Mouse (Mus musculus) adipose tissue, adult 10 weeks (tissue): ENCODE measurements around the gene Lsm7. TPM values are rescaled to one million over a fixed set of nuclear protein-coding genes. Genes with fewer than 3 reads are reported as not detected.

ENCODE experiments used
- polyA plus RNA-seq: library from polyadenylated mRNA; stranded (reverse); fragments of 350-450 nt; fragmentation: Illumina TruSeq; extraction: RNeasy Lipid Tissue Mini Kit (QIAGEN cat#74804); gene quantifications from one replicate; pipeline ENCODE4 v1.2.3, GENCODE M21; 2014; ENCODE audit warnings: low read depth, low replicate concordance

Gene Lsm7
- polyA plus RNA-seq = 80.8 TPM

DNA sequence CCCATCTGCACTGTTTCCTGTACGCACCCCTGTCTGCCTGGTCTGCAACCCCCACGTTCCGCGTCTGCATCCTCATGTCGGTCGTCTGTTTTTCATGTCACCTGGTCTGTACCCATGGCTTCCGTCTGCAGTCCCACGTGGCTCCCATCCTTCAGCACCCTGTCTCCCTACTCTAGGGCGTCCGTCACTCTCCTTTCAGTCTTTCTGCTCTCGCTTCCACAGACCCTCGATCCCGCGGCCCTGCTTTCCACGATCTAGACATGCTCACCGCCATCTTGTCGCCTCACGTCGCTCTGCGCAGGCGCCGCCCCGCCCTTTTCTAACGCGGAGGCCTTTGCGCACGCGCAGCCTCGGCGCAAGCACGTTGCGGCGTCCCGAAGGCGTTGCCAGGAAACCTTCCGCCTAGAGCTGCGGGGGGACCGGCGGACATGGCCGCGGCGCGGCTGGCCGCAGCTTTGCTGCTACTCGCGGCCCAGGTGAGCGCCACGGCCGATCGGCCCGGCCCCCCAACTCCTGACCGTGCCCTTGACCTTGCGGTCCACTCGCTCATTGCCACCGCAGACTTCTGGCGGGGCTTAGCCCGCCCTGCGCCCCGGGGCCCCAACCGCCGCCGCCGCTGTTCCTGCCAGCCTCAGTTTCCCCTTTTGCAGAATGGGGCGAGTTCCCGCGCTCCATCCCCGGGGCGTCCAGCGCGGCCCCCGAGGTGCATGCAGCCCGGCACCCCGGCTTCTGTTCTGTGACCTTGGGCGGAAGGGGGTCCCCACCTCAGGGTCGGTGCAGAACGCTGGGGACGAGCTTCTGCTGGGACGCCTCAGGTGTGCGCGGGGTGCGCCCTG lies at the start of gene Lsm7, which contains the start of gene Sppl2b:
Gene Lsm7, minus strand, starts transcription at position 297 of the 836 bp plus-strand sequence.
Gene Sppl2b, plus strand, starts transcription at position 363 of the 836 bp plus-strand sequence.

DNA sequence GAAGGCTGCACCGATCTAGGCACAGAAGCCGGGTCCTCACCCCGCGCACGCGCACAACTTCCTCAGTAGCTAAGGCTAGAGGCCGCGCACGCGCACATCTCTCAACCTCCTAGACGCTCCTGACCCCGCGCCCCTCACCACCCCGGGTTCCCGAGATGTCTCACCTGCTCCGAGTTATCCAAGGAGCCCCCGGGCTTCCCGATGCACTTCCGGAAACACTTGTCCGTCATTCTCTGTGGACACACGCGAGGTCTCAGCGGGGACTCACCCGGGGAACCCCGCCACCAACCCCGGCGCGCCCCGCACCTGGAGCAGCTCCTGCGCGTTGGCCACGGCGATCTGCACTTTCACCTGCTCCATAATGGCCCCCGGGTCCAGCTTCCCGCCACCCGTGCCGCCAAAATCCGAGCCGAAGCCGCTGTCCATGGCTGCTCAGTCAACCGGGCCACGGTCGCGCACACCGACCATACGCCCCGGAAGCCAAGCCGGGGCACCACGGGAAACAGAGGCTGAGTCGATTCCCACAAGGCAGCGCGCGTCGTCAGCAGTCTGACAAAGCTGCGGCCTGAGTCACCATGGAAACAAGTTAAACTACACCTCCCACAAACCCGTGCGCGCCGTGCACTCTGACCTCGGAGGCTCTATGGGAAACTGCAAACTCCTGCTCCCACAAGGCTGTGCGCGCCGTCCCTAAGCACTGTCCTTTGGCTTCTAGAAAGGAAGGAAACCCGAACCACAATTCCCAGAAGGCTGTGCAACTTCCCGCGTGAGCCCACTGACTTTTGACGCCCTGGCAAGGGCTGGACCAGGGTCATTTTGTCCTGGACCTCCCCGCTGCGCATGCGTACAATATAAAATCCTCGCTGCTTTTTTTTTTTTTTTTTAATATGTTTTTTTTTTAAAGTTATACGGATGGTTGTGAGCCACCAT lies 45.6 kb upstream of the Lsm7 start, which contains the start of gene Timm13:
Gene Timm13, minus strand, starts transcription at position 652 of the 930 bp plus-strand sequence.

DNA sequence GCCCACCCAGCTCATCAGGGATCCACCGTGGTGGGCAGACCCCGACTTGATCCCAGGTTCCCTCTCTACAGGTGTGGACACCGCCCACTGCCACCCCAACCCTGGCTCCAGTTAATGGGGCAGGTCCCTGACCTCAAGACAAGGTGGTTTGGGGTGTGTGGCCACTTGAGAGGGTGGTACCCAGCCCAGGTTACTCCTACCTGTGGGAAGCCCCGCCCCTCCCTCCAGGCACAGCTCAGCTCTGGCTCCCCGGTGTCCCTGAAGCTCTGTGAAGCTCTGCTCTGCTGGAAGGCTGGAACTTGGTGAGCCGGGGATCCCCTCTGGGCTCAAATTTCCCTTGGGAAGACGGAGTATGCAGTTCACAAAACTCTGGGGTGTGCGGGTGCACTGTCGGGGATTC lies 16.6 kb upstream of the Lsm7 start, which contains the start of gene Tmprss9:
Gene Tmprss9, plus strand, starts transcription at position 268 of the 400 bp plus-strand sequence.

DNA sequence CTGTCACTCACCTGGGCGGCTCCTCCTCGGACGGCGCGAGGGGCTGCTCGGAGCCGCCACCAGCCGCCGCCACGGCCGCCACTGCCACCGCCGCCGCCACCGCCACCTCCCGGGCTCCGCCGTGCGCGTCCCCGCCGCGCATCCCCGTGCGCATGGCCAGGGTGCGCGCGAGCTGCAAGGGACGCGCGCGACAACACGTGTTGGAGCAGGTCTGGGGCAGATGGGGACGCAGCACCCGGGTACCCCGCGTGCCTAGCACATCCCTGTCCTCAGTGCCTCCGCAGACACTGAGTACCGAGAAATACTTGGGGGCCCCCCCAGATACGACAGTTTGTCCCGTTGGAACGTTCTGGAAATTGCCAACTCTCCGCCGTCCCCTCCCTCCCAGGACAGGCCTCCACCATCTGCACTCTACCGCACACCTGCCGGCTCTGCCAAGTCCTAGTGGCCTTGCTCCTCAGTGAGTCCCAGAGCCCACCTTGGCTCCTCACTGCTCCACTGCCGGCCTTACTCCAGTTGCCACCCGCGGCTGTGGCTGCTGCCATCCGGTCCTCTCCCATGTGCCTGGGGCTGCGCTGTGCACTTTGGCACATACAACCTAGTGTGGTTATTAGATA lies 11.0 kb downstream of the Lsm7 start, which contains the start of gene Lingo3:
Gene Lingo3, minus strand, starts transcription at position 109 of the 617 bp plus-strand sequence.

DNA sequence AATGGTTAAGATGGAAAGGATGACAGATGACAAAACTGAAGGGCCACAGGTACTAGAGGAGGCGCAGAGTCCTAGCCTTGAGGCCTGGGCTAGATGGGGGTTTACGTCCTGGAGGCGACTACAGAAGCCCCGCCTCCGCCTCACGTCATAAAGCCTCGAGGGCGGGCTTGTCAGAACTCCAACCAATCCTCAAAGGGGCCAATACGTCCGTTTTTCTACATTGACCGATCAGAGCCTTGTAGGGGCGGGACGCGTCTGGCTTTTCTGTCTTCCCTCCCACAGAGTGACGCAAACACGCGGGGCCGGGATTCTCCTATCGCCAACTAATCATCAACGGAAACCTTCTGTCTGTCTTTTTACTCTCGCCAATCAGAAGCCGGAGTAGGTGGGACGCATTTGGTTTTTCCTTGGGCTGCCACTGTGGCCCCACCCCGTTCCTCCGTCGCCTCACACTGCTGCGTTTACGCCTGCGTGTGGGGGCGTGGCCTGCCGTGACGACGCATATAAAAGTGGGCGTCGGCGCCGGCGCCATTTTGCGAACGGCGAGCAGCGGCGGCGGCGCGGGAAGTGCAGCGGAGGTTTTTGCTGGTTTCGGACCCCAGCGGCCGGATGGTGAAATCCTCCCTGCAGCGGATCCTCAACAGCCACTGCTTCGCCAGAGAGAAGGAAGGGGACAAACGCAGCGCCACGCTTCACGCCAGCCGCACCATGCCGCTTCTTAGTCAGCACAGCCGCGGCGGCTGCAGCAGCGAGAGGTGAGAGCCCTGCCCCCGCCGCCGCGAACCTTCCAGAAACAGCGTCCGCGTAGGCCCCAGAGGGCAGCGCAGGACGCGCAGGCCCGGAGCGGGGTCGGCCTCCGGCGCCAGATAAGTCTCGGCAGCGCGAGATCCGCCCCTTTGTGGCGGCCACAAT lies 28.6 kb downstream of the Lsm7 start, which contains the start of gene Oaz1:
Gene Oaz1, plus strand, starts transcription at position 506 of the 912 bp plus-strand sequence.

DNA sequence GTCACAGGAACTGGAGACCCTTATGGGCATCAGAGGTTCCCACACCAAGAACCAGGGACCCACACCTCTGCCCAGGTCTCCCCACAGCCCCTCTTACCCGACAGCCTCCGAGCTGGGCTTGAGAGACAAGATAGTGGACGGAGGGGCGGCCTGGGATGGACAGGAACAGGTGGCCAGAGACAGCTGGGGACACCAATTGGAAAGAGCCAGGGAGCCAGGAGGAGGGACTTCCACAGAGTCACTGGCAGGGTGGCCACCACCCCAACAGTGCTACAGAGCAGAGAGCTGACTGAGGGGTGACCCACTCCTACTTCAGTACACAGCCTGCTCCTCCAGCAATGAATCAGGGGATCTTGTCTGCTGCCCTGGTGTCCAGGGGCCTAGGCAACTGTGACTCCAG lies 41.6 kb downstream of the Lsm7 start, which contains the start of gene Jsrp1:
Gene Jsrp1, minus strand, starts transcription at position 133 of the 400 bp plus-strand sequence.

DNA sequence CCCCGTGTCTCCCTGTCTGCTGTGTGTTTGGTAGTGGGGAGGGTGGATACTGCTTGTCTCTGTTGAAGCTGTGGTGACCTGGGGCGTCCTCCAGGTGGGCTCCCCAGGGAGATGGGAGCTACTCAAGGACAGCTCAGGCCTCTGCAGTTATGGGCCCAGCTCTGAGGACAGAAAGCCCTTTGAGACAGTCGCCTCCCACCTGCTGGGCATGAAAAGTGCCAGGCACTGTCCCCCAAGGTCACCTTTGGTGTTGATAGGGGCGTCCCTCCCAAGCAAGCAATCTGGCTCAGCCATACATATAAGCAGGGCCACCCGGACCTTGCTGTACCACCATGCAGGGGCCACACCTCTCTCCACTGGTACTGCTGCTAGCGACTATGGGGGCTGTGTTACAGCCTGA lies 50.1 kb downstream of the Lsm7 start, which contains the start of gene Amh:
Gene Amh, plus strand, starts transcription at position 328 of the 400 bp plus-strand sequence.

Other genes starting within 250 kb of the Lsm7 start
- gene Gm49322, start 249.2 kb downstream of the Lsm7 start, polyA plus RNA-seq = 1.5 TPM
- 139 TPM for gene Csnk1g2, start 232.4 kb downstream of the Lsm7 start, polyA plus RNA-seq
- gene Btbd2, start 198.1 kb downstream of the Lsm7 start, polyA plus RNA-seq = 51.0 TPM
- 248 TPM for gene Mknk2, start 177.1 kb downstream of the Lsm7 start, polyA plus RNA-seq
- 18.5 TPM for gene Mob3a, start 153.2 kb downstream of the Lsm7 start, polyA plus RNA-seq
- gene Izumo4, start 153.0 kb downstream of the Lsm7 start, polyA plus RNA-seq = 56.3 TPM
- gene Ap3d1, start 112.9 kb downstream of the Lsm7 start, polyA plus RNA-seq = 80.0 TPM
- gene Dot1l, start 100.0 kb downstream of the Lsm7 start, polyA plus RNA-seq = 37.2 TPM
- 31.2 TPM for gene Sf3a2, start 57.0 kb downstream of the Lsm7 start, polyA plus RNA-seq
- gene Plekhj1, start 56.6 kb downstream of the Lsm7 start, polyA plus RNA-seq = 48.9 TPM
- 0.19 TPM for gene Amh, start 50.0 kb downstream of the Lsm7 start, polyA plus RNA-seq
- not detected for gene Jsrp1, start 41.7 kb downstream of the Lsm7 start, polyA plus RNA-seq
- gene Oaz1, start 28.6 kb downstream of the Lsm7 start, polyA plus RNA-seq = 485 TPM
- gene Lingo3, start 11.2 kb downstream of the Lsm7 start, polyA plus RNA-seq = not detected
- 22.0 TPM for gene Sppl2b, start 66 bp upstream of the Lsm7 start, polyA plus RNA-seq
- gene Tmprss9, start 16.6 kb upstream of the Lsm7 start, polyA plus RNA-seq = 0.10 TPM
- 135 TPM for gene Timm13, start 45.8 kb upstream of the Lsm7 start, polyA plus RNA-seq
- gene Lmnb2, start 63.0 kb upstream of the Lsm7 start, polyA plus RNA-seq = 11.7 TPM
- gene Gadd45b, start 74.9 kb upstream of the Lsm7 start, polyA plus RNA-seq = 7.9 TPM
- 5.7 TPM for gene Gng7, start 159.7 kb upstream of the Lsm7 start, polyA plus RNA-seq
- not detected for gene Diras1, start 170.5 kb upstream of the Lsm7 start, polyA plus RNA-seq
- gene Slc39a3, start 182.2 kb upstream of the Lsm7 start, polyA plus RNA-seq = 17.6 TPM
- gene Sgta, start 205.0 kb upstream of the Lsm7 start, polyA plus RNA-seq = 94.7 TPM
- gene Thop1, start 214.8 kb upstream of the Lsm7 start, polyA plus RNA-seq = 18.0 TPM
- 0.15 TPM for gene Creb3l3, start 243.7 kb upstream of the Lsm7 start, polyA plus RNA-seq